Mouse (Mus musculus): ENCODE measurements at regions not wholly inside any gene's neighbourhood (a gene's known extent, or its start where the extent isn't known, plus 50 kb on each side); places are given as distances from the start of the nearest gene placed in this dataset.

GRCm38 (mm10) chr15:67391918-67392317 is 891.2 kb upstream of the Lrrc6 start:
- ATAC-seq (replicated peaks; ENCODE audit: extremely low read depth, insufficient read depth, low FRiP score), result no peak
- H3K9ac ChIP-seq (ENCODE audit: low read length), result no peak overlapping the region
- H3K9me3 ChIP-seq (replicated peaks; ENCODE audit: control insufficient read depth, low read length), result no peaks in the 10 kb centered on the region
- H3K4me2 ChIP-seq (ENCODE audit: low read depth, low read length), result no peak overlapping the region
- H3K27me3 ChIP-seq (ENCODE audit: control insufficient read depth, insufficient read depth, low read length), result no peaks in the 10 kb centered on the region
- H3K36me3 ChIP-seq (ENCODE audit: control insufficient read depth, insufficient read depth), result no peaks in the 10 kb centered on the region
- WGBS, result 81% methylated on average over 5 of the region's 5 CpGs
- no peaks in the 10 kb centered on the region for H3K4me1 ChIP-seq (ENCODE audit: control insufficient read depth, insufficient read depth, low read length)
- no peak overlapping the region for H3K4me3 ChIP-seq (ENCODE audit: low read length)
- H3K27ac ChIP-seq (ENCODE audit: low read length), result no peak overlapping the region

GRCm38 (mm10) chr15:67388514-67388913 is 887.8 kb upstream of the Lrrc6 start:
- Histone ChIP-seq H3K9ac (ENCODE audit: low read length) (no peak overlapping the region), H3K27ac (ENCODE audit: low read length) (no peak overlapping the region), H3K9me3 (replicated peaks; ENCODE audit: control insufficient read depth, low read length) (no peaks in the 10 kb centered on the region), H3K4me1 (ENCODE audit: control insufficient read depth, insufficient read depth, low read length) (no peaks in the 10 kb centered on the region), H3K4me3 (ENCODE audit: low read length) (no peak overlapping the region), H3K4me2 (ENCODE audit: low read depth, low read length) (no peak overlapping the region), H3K36me3 (ENCODE audit: control insufficient read depth, insufficient read depth) (no peaks in the 10 kb centered on the region), H3K27me3 (ENCODE audit: control insufficient read depth, insufficient read depth, low read length) (no peaks in the 10 kb centered on the region)
- WGBS, result 61% methylated on average over 8 of the region's 8 CpGs
- no peak for ATAC-seq (replicated peaks; ENCODE audit: extremely low read depth, insufficient read depth, low FRiP score)

- Histone ChIP-seq H3K36me3 (ENCODE audit: control insufficient read depth, insufficient read depth) (no peaks in the 10 kb centered on the region), H3K4me2 (ENCODE audit: low read depth, low read length) (no peak overlapping the region), H3K9ac (ENCODE audit: low read length) (no peak overlapping the region), H3K4me3 (ENCODE audit: low read length) (no peak overlapping the region), H3K27me3 (ENCODE audit: control insufficient read depth, insufficient read depth, low read length) (no peaks in the 10 kb centered on the region), H3K27ac (ENCODE audit: low read length) (no peak overlapping the region), H3K9me3 (replicated peaks; ENCODE audit: control insufficient read depth, low read length) (no peaks in the 10 kb centered on the region), H3K4me1 (ENCODE audit: control insufficient read depth, insufficient read depth, low read length) (no peaks in the 10 kb centered on the region)
- ATAC-seq (replicated peaks; ENCODE audit: extremely low read depth, insufficient read depth, low FRiP score), result no peak
Measured at GRCm38 (mm10) chr15:67386896-67387295, 886.2 kb upstream of the Lrrc6 start.

GRCm38 (mm10) chr15:67373599-67373998 is 872.9 kb upstream of the Lrrc6 start:
- no peak overlapping the region for H3K4me3 ChIP-seq (ENCODE audit: low read length)
- no peak overlapping the region for H3K9ac ChIP-seq (ENCODE audit: low read length)
- no peak overlapping the region for H3K4me2 ChIP-seq (ENCODE audit: low read depth, low read length)
- ATAC-seq (replicated peaks; ENCODE audit: extremely low read depth, insufficient read depth, low FRiP score), result no peak
- H3K27me3 ChIP-seq (ENCODE audit: control insufficient read depth, insufficient read depth, low read length), result no peaks in the 10 kb centered on the region
- WGBS, result 77% methylated on average over 4 of the region's 4 CpGs
- no peaks in the 10 kb centered on the region for H3K4me1 ChIP-seq (ENCODE audit: control insufficient read depth, insufficient read depth, low read length)
- H3K36me3 ChIP-seq (ENCODE audit: control insufficient read depth, insufficient read depth), result no peaks in the 10 kb centered on the region
- no peak overlapping the region for H3K27ac ChIP-seq (ENCODE audit: low read length)
- H3K9me3 ChIP-seq (replicated peaks; ENCODE audit: control insufficient read depth, low read length), result no peaks in the 10 kb centered on the region

- no peak overlapping the region for H3K9ac ChIP-seq (ENCODE audit: low read length)
- no peaks in the 10 kb centered on the region for H3K36me3 ChIP-seq (ENCODE audit: control insufficient read depth, insufficient read depth)
- WGBS, result 60% methylated on average over 8 of the region's 8 CpGs
- no peak overlapping the region for H3K4me2 ChIP-seq (ENCODE audit: low read depth, low read length)
- no peak overlapping the region for H3K4me3 ChIP-seq (ENCODE audit: low read length)
- no peak overlapping the region for H3K27ac ChIP-seq (ENCODE audit: low read length)
- ATAC-seq (replicated peaks; ENCODE audit: extremely low read depth, insufficient read depth, low FRiP score), result no peak
- H3K9me3 ChIP-seq (replicated peaks; ENCODE audit: control insufficient read depth, low read length), result no peaks in the 10 kb centered on the region
- H3K27me3 ChIP-seq (ENCODE audit: control insufficient read depth, insufficient read depth, low read length), result no peaks in the 10 kb centered on the region
- no peaks in the 10 kb centered on the region for H3K4me1 ChIP-seq (ENCODE audit: control insufficient read depth, insufficient read depth, low read length)
Measured at GRCm38 (mm10) chr15:67373030-67373429, 872.3 kb upstream of the Lrrc6 start.

GRCm38 (mm10) chr15:67364099-67364756 is 863.5 kb upstream of the Lrrc6 start:
- no peak overlapping the region for H3K4me2 ChIP-seq (ENCODE audit: low read depth, low read length)
- no peaks in the 10 kb centered on the region for H3K9me3 ChIP-seq (replicated peaks; ENCODE audit: control insufficient read depth, low read length)
- no peak for ATAC-seq (replicated peaks; ENCODE audit: extremely low read depth, insufficient read depth, low FRiP score)
- 64% methylated on average over 4 of the region's 4 CpGs for WGBS
- H3K36me3 ChIP-seq (ENCODE audit: control insufficient read depth, insufficient read depth), result no peaks in the 10 kb centered on the region
- H3K27ac ChIP-seq (ENCODE audit: low read length), result no peak overlapping the region
- peaks cover 9% of the 10 kb centered on the region for H3K4me1 ChIP-seq (ENCODE audit: control insufficient read depth, insufficient read depth, low read length)
- no peak overlapping the region for H3K4me3 ChIP-seq (ENCODE audit: low read length)
- no peak overlapping the region for H3K9ac ChIP-seq (ENCODE audit: low read length)
- H3K27me3 ChIP-seq (ENCODE audit: control insufficient read depth, insufficient read depth, low read length), result no peaks in the 10 kb centered on the region

- no peak for ATAC-seq (replicated peaks; ENCODE audit: extremely low read depth, insufficient read depth, low FRiP score)
- 32% methylated on average over 1 of the region's 1 CpGs for WGBS
- Histone ChIP-seq H3K9ac (ENCODE audit: low read length) (no peak overlapping the region), H3K36me3 (ENCODE audit: control insufficient read depth, insufficient read depth) (no peaks in the 10 kb centered on the region), H3K4me3 (ENCODE audit: low read length) (no peak overlapping the region), H3K27ac (ENCODE audit: low read length) (no peak overlapping the region), H3K4me2 (ENCODE audit: low read depth, low read length) (no peak overlapping the region), H3K4me1 (ENCODE audit: control insufficient read depth, insufficient read depth, low read length) (peaks cover 9% of the 10 kb centered on the region), H3K27me3 (ENCODE audit: control insufficient read depth, insufficient read depth, low read length) (no peaks in the 10 kb centered on the region), H3K9me3 (replicated peaks; ENCODE audit: control insufficient read depth, low read length) (no peaks in the 10 kb centered on the region)
Measured at GRCm38 (mm10) chr15:67361012-67361571, 860.4 kb upstream of the Lrrc6 start.

GRCm38 (mm10) chr15:67357867-67358266 is 857.2 kb upstream of the Lrrc6 start:
- H3K27me3 ChIP-seq (ENCODE audit: control insufficient read depth, insufficient read depth, low read length), result no peaks in the 10 kb centered on the region
- H3K4me3 ChIP-seq (ENCODE audit: low read length), result no peak overlapping the region
- WGBS, result 88% methylated on average over 3 of the region's 3 CpGs
- H3K36me3 ChIP-seq (ENCODE audit: control insufficient read depth, insufficient read depth), result no peaks in the 10 kb centered on the region
- no peak overlapping the region for H3K9ac ChIP-seq (ENCODE audit: low read length)
- peaks cover 9% of the 10 kb centered on the region for H3K4me1 ChIP-seq (ENCODE audit: control insufficient read depth, insufficient read depth, low read length)
- no peak overlapping the region for H3K4me2 ChIP-seq (ENCODE audit: low read depth, low read length)
- H3K9me3 ChIP-seq (replicated peaks; ENCODE audit: control insufficient read depth, low read length), result no peaks in the 10 kb centered on the region
- ATAC-seq (replicated peaks; ENCODE audit: extremely low read depth, insufficient read depth, low FRiP score), result no peak
- no peak overlapping the region for H3K27ac ChIP-seq (ENCODE audit: low read length)

GRCm38 (mm10) chr15:67355334-67355733 is 854.6 kb upstream of the Lrrc6 start:
- H3K9me3 ChIP-seq (replicated peaks; ENCODE audit: control insufficient read depth, low read length), result no peaks in the 10 kb centered on the region
- no peak for ATAC-seq (replicated peaks; ENCODE audit: extremely low read depth, insufficient read depth, low FRiP score)
- H3K4me3 ChIP-seq (ENCODE audit: low read length), result no peak overlapping the region
- H3K4me1 ChIP-seq (ENCODE audit: control insufficient read depth, insufficient read depth, low read length), result no peaks in the 10 kb centered on the region
- H3K36me3 ChIP-seq (ENCODE audit: control insufficient read depth, insufficient read depth), result no peaks in the 10 kb centered on the region
- H3K9ac ChIP-seq (ENCODE audit: low read length), result no peak overlapping the region
- no peak overlapping the region for H3K4me2 ChIP-seq (ENCODE audit: low read depth, low read length)
- H3K27me3 ChIP-seq (ENCODE audit: control insufficient read depth, insufficient read depth, low read length), result no peaks in the 10 kb centered on the region
- H3K27ac ChIP-seq (ENCODE audit: low read length), result no peak overlapping the region
